In the genomic region with DNA sequence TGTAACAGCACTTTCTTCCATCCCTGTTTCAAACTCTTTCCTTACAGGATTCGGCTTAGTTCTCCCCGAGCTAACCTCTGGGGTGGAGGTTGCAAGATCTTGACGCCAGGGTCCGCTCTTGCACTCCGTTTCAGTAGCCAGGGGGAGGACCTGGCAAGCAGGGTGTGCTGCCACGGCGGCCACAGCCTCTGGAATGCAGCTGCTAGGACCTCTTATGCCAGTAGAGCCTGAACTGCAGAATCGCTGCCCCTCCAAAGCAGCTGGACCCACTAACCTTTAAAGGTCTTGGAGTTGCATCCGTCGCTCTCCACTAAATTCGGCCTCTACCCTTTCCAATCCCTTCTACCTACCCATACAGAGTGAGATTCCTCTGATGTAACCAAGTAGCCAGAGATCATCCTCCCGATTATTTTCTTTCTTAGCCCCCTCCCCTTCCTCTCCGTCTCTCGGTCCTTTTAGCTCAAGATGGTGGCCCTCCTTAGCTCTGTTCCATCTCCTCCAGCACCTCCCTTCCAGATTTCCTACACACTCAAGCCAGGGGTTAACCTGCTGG, we compare ENCODE assay signal across 8 mouse cellular contexts. TPM values are rescaled to one million over a fixed set of nuclear protein-coding genes. Genes with fewer than 3 reads are reported as not detected.
A peak's percentile ranks its signal among the peaks of the same experiment; 100 is the strongest.
DNase-seq lines count a peak whose midpoint lies in the region; TF ChIP-seq lines count a peak whose summit lies in the region.

No protein-coding gene starts in this region.

- H3K36me3 ChIP-seq in macrophage (ENCODE audit: inconsistent target): peaks cover 11% of the 10 kb centered on the region; the same call in 1 of the 2 replicates

- intact Hi-C loops in gastrocnemius, postnatal 14 days (cut with DNase I; ENCODE audit: low total_unique reads): loop anchor here (5.0 to 10.0 kb wide), 2 partner anchors 57 to 119 kb away; a partner anchor contains a TSS

- peak overlapping the region; percentile 36 for H3K27ac ChIP-seq in cortical plate, adult 2 months (ENCODE audit: insufficient read depth, low read length)
- peak overlapping the region; percentile 80 for H3K27ac ChIP-seq in macrophage

- TF ChIP-seq CTCF in cortical plate, adult 2 months (IDR thresholded peaks at IDR 0.05; ENCODE audit: extremely low read depth, insufficient read depth, low read length): peak; percentile 73

- peak; percentile 89 to 95 for DNase-seq in adrenal gland, adult (ENCODE audit: inconsistent age in 2 of 2, low spot score in 1 of 2)
- DNase-seq in gastrocnemius, postnatal 14 days: peak; percentile 91
- DNase-seq in induced T-regulatory cell, adult 2 months (ENCODE audit: low read depth): peak; percentile 71
- DNase-seq in left cerebral cortex, adult 8-10 months (ENCODE audit: low spot score in 2 of 2): peak; percentile 51 to 57
- peak; percentile 72 for DNase-seq in right cerebral cortex, adult 18-20 months
- peak; percentile 88 for DNase-seq in urinary bladder, postnatal 14 days (ENCODE audit: low spot score)

- H3K79me2 ChIP-seq in macrophage (ENCODE audit: inconsistent target): peaks cover 45% of the 10 kb centered on the region

- TF ChIP-seq POLR2A in cortical plate, adult 2 months (IDR thresholded peaks at IDR 0.05; ENCODE audit: extremely low read depth, insufficient read depth, low read length): no peak

- WGBS in macrophage (ENCODE audit: missing documents): 0% methylated on average over 14 of the region's 14 CpGs

- peak overlapping the region; percentile 48 for H3K4me3 ChIP-seq in cortical plate, adult 2 months (ENCODE audit: insufficient read depth, low read length)
- peak overlapping the region; percentile 98 for H3K4me3 ChIP-seq in macrophage (ENCODE audit: inconsistent target)

- no peaks in the 10 kb centered on the region for H3K4me1 ChIP-seq in cortical plate, adult 2 months (ENCODE audit: control insufficient read depth, insufficient read depth, low read length)

RNA-seq across cellular contexts. Expression of a gene that starts 0.5 kb away (rescaled TPM):
- 17.9 and 21.3 TPM in 2 replicates for polyA plus RNA-seq in cortical plate, adult 2 months (2012; rRNA removed)
- 1 to 10 TPM; 3.6 to 5.0 TPM for total RNA-seq in gastrocnemius, postnatal 14 days (2021)
- total RNA-seq in left cerebral cortex, adult 8-10 months (2022): 10 to 100 TPM; 25.1 to 32.9 (median 29.1) TPM
- 100 to 1,000 TPM; 216 to 688 (median 445) TPM for total RNA-seq in macrophage (2018; cell fraction: chromatin; rRNA removed)
- total RNA-seq in macrophage (2018; cell fraction: cytosol; rRNA removed): 100 to 1,000 TPM in 20 of 26 experiments, 10 to 100 TPM in 6; 59.3 to 173 (median 123) TPM
- total RNA-seq in macrophage (2018; cell fraction: nucleus; rRNA removed): 100 to 1,000 TPM; 191 to 540 (median 334) TPM
- 63.8 to 164 TPM (median 95.9 TPM) in 3 replicates for polyA plus RNA-seq in macrophage (2018)

RNA-seq across cellular contexts. Expression of a gene that starts 11.0 kb away (rescaled TPM):
- polyA plus RNA-seq in cortical plate, adult 2 months (2012; rRNA removed): 36.5 and 41.5 TPM in 2 replicates
- total RNA-seq in gastrocnemius, postnatal 14 days (2021): 10 to 100 TPM; 32.2 to 32.7 TPM
- 10 to 100 TPM; 54.0 to 63.0 (median 60.2) TPM for total RNA-seq in left cerebral cortex, adult 8-10 months (2022)
- 100 to 1,000 TPM; 127 to 407 (median 303) TPM for total RNA-seq in macrophage (2018; cell fraction: chromatin; rRNA removed)
- 10 to 100 TPM; 26.2 to 60.7 (median 37.9) TPM for total RNA-seq in macrophage (2018; cell fraction: cytosol; rRNA removed)
- total RNA-seq in macrophage (2018; cell fraction: nucleus; rRNA removed): 100 to 1,000 TPM in 21 of 26 experiments, 10 to 100 TPM in 5; 52.2 to 281 (median 124) TPM
- 34.0 to 41.8 TPM (median 34.7 TPM) in 3 replicates for polyA plus RNA-seq in macrophage (2018)

Comparison
In these comparisons a context has a peak if more than half of its experiments do, and no peak if none do; other contexts are left out.
1. Peak in every context shown above with its lines: DNase-seq, H3K4me3 ChIP-seq and H3K27ac ChIP-seq.
2. RNA of a gene that starts 0.5 kb away (total RNA-seq): 25.1 to 32.9 TPM in left cerebral cortex, adult 8-10 months; 3.6 to 5.0 TPM in gastrocnemius, postnatal 14 days; every median in the first group is over 4 times any median in the second.